Mouse (Mus musculus): ENCODE results near the gene Asxl2.
"Not testable (repeated sequence)": the region's sequence is repeated elsewhere in the genome, so short reads cannot be mapped to it uniquely, and the experiment has no call there.

The Asxl2 gene

GRCm38 (mm10) chr12:3426530-3427034 lies at the start of gene Asxl2:
Asxl2 (plus strand) TSS chr12:3426857.
- DNase-seq, result peak; percentile 99 to 100

GRCm38 (mm10) chr12:3377190-3377589 lies 49.5 kb upstream of the Asxl2 start:
- no peak for DNase-seq

GRCm38 (mm10) chr12:3377755-3378154 lies 48.9 kb upstream of the Asxl2 start:
- DNase-seq, result no peak

GRCm38 (mm10) chr12:3384860-3385259 lies 41.8 kb upstream of the Asxl2 start:
- peak in 1 of 2 experiments; percentile 20 for DNase-seq

GRCm38 (mm10) chr12:3385271-3385670 lies 41.4 kb upstream of the Asxl2 start:
- peak; percentile 28 to 34 for DNase-seq

GRCm38 (mm10) chr12:3385940-3386339 lies 40.7 kb upstream of the Asxl2 start:
- peak; percentile 51 to 55 for DNase-seq

- no peak for DNase-seq
Measured at GRCm38 (mm10) chr12:3387891-3388290, 38.8 kb upstream of the Asxl2 start.

- DNase-seq, result no peak
Measured at GRCm38 (mm10) chr12:3389394-3389793, 37.3 kb upstream of the Asxl2 start.

- DNase-seq, result no peak
Measured at GRCm38 (mm10) chr12:3390071-3390470, 36.6 kb upstream of the Asxl2 start.

GRCm38 (mm10) chr12:3390577-3391262 lies 35.9 kb upstream of the Asxl2 start:
- peak; percentile 85 to 89 for DNase-seq

GRCm38 (mm10) chr12:3391276-3391675 lies 35.4 kb upstream of the Asxl2 start:
- no peak for DNase-seq

GRCm38 (mm10) chr12:3393140-3393539 lies 33.5 kb upstream of the Asxl2 start:
- DNase-seq, result no peak

GRCm38 (mm10) chr12:3396931-3397330 lies 29.7 kb upstream of the Asxl2 start:
- no peak for DNase-seq

- DNase-seq, result not testable (repeated sequence)
Measured at GRCm38 (mm10) chr12:3405662-3406061, 21.0 kb upstream of the Asxl2 start.

GRCm38 (mm10) chr12:3406585-3406984 lies 20.1 kb upstream of the Asxl2 start:
- peak in 1 of 2 experiments; percentile 29 for DNase-seq

GRCm38 (mm10) chr12:3414956-3415355 lies 11.7 kb upstream of the Asxl2 start:
- DNase-seq, result no peak

GRCm38 (mm10) chr12:3418761-3419160 lies 7.9 kb upstream of the Asxl2 start:
- DNase-seq, result no peak

GRCm38 (mm10) chr12:3420519-3420918 lies 6.1 kb upstream of the Asxl2 start:
- DNase-seq, result no peak

- DNase-seq, result no peak
Measured at GRCm38 (mm10) chr12:3422786-3423185, 3.9 kb upstream of the Asxl2 start.

GRCm38 (mm10) chr12:3424179-3424578 lies 2.5 kb upstream of the Asxl2 start:
- peak in 1 of 2 experiments; percentile 31 for DNase-seq

- DNase-seq, result peak; percentile 54 to 56
Measured at GRCm38 (mm10) chr12:3425375-3426341, 999 bp upstream of the Asxl2 start.

- DNase-seq, result peak; percentile 76
Measured at GRCm38 (mm10) chr12:3427067-3427889, 621 bp downstream of the Asxl2 start.

Data from cerebellum, postnatal 14 days (tissue).